Mouse (Mus musculus): ENCODE data around the gene Ctdnep1. TPM values are rescaled to one million over a fixed set of nuclear protein-coding genes. Genes with fewer than 3 reads are reported as not detected.

Ctdnep1 gene
- 151 and 407 TPM in 2 replicates for polyA plus RNA-seq (2012; ENCODE audit: low replicate concordance)

DNA sequence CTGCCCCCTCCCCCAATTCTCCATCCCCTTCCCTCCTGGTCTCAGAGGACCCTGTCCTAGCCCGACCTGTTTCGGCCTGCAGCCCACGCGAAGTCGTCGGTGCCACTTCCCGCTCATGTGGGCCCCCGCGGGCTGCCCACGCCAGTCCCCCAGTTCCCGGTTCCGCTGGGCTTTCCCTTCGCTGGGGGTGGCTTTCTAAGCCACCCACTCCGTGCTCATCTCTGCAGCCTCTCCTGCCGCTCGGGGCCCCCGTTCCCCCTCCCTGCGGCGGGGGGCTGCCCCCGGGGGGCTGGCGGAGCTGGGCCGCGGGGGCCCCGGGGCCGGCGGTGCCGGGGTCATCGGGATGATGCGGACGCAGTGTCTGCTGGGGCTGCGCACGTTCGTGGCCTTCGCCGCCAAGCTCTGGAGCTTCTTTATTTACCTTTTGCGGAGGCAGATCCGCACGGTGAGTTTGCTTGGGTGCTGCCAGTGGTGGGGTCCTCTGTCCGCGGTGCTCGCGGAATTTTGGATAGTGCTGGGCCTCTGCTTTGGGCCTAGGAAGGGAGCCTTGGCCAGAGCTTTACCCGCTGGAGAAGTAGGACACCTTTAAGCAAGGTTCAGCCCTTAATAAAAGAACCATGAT, at the start of gene Ctdnep1:
Ctdnep1 (plus strand) TSS at position 16 of the 622 bp plus-strand sequence.

DNA sequence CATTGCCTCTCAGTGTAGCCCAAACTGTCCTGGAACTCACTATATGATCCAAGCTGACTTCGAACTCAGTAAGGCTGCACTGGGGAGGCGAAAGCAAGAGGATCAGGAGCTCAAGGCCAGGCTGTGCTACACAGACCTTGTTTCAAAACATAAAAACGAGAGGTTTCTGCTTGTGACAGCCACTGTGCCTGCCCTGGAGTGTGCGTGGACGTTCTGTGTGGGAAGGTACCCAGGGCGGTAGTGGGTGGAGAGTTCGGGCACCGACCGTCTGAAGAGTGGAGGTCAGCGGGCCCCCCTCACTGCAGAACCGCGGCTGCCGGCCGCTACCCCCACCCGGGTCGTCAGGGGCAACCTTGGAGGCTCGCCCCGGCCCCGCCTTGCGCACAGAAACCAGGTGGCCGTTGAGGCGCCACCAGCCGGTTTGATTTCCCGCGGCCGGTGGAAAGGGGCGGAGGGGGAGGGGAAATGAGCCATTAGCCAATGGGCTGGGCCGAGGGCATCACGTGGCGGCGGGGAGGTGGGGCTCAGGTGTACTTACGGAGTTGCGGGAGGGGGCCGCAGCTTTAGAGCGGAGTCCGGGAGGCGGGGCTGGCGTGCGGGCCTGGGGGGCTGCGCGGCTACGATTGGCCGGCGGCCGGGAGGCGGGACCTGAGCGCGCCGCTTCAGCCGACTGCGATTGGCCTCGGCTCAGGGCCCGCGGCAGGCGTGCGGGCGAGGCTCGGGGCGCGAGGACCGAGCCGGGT, 45.6 kb upstream of the Ctdnep1 start, which contains the start of gene Ybx2:
Ybx2 (plus strand) TSS at position 660 of the 743 bp plus-strand sequence.

DNA sequence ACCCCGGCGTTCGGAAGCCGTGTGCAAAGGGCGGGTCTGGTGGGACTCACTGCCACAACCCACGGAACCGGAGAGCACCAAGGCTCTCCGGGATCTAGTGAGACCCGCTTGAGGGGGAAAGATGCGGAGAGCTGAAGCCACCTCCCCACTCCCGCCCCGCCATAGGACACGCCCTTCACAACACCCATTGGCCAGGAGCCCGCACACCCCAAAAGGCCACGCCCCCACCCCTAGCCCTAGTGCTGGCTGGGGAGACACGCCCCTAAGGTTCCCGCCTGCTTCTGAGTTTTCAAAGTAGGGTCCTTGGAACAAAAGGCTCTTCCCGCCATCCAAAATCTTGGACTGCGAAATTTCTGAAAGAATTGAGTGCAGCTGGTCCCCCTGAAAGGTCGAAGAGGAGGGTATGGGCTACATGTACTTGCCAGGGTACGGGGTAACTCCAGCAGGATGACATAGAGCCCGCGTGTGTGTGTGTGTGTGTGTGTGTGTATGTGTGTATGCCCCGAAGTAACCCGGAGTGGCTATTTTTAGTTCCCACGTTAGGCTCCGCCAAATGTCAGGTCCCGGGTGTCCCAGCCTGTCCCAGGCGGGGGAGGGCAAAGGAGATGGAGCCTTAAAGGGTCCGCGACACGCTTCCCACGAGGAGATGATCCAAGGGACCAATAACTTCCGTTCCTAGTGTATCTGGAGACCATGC, 32.7 kb upstream of the Ctdnep1 start, which contains the start of gene Slc2a4:
Slc2a4 (minus strand) TSS at position 123 of the 697 bp plus-strand sequence.

DNA sequence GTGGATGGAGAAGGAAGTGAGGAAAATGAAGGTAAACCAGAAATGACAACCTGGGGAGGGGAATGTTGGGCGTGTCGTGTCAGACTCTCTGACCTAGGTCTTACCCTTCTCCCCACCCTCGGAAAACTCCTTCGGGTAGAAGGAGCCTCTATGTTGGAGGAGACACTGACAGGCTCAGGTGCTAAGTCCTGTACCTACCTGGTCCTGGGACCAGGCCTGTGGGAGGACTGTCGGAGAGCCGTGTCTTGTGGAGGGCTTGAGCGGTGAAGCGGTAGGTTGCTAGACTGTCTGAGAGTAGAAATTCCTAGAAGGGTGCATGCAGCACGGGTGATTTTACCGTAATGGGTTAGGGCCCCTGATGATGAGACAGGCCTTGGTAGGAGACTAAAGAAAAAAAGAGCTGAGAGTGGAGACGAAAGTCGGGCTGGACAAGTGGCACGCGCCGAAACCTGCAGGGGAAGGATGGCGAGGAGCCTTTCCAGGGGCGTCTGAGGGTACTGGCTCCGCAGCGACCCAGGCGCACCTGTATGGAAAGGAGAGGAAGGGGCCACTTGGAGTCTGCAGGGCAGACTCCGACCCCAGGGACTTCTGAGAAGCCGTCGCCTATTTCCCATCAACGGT, 16.2 kb upstream of the Ctdnep1 start, which contains the start of gene Cldn7:
Cldn7 (plus strand) TSS at position 130 of the 621 bp plus-strand sequence.

DNA sequence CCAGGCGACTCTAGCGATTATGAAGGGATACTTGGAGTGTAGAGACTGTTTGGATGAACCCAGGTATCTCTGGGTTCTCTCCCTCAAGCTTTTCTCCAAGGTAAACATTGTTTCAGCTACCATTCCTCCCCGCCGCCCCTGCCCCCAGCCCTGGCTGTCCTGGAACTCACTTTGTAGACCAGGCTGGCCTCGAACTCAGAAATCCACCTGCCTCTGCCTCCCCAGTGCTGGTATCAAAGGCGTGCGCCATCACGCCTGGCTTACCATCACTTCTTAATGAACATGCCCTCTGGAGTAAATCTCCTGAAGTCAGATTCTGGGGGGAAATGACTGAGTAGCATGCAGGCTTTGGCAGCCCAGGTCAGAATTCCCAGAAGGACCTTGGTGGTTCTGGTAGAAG, 1.3 kb downstream of the Ctdnep1 start, which contains the start of gene Elp5:
Elp5 (minus strand) TSS at position 293 of the 400 bp plus-strand sequence.

DNA sequence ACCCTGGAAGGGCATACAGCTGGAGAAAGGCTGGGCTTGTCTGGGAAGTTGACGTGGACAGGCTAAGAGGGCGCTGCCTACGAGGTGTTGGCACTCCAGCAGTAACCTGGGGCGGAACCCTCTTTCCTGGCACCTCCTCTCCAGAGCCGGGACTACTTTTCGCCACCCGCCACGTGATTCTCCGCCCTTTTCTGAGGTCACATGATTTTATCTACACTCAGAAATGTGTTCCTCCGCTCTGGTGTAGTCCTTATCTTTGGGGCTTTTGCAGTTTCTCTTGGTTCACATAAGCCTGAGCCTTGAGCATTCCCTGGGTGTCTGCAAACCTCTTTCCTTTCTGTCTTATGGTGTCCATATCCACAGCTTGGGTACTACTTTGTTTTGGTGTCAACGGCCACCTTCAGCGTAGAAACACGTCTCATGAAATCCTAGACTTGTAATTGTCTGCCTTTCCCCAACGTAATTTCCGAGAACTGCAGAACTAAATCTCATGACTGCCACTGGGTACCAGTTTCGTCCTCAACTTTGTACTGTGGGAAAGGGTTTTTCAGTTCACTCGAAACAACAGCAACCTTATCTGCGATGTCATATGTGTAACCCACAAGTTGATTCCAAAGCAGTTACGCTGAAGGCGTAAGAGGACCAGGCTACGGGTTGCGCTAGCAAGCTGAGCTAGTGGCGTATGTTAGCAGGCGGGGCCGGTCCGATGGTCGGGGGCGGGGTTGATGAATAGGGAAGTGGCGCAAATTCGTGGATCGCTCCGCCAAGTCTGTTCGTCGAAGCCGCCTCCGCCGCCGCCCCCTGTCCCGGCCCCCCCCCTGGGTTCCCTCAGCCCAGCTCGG, 10.1 kb downstream of the Ctdnep1 start, which contains the start of gene Gabarap:
Gabarap (plus strand) TSS at position 294 of the 842 bp plus-strand sequence.

DNA sequence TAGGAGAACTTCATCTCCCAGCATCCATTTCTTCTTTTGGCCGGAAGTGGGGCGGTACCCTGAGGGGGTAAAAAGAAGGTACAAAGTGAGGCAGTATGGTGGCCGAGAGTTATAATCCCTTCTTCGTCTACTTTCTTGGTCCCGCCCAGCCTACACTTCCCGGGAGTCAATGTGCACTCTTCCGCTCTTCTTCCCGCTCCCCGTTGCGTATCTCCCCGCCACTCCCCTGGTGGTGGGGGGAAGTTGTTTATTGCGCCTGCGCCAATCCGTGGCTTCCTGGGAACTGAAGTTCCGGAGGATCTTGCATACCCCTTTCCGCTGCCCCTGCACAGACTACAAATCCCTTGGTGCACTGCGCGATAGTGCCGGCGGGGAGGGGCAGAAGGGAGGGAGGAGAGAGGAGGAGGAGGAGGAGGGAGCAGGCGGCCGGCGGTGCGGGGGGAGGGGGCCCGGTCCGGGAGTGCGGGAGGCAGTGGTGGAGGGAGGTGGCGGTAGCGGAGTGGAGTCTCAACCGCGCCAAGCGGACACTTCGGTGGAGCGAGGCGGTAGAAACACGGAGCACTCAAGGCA, 14.5 kb downstream of the Ctdnep1 start, which contains the start of gene Phf23:
Phf23 (plus strand) TSS at position 387 of the 570 bp plus-strand sequence.

DNA sequence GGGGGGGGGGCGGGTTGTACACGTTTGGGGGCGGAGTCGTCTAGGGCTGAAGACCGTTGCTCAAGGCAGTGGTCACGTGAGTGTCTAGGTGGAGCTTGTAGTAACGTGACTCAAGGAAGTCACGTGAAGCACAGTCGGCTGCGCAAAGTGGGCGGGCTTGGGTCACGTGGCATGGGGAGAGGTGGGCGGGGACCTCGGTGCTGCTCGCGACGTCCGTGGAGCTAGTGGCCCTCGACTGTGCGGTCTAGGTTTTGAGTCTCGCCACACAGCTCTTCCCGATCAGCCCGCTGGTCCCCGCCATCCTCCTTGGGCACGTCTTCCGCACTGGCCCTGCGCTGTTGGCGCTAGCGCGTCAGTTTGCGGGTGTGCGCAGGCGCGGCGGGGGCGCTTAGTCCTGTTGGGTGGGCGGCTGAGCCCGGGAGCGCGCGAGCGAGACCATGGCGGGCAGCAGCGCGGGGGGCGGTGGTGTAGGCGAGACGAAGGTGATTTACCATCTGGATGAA, 19.5 kb downstream of the Ctdnep1 start, which contains the start of gene Dvl2:
Dvl2 (plus strand) TSS at position 200 of the 503 bp plus-strand sequence.

DNA sequence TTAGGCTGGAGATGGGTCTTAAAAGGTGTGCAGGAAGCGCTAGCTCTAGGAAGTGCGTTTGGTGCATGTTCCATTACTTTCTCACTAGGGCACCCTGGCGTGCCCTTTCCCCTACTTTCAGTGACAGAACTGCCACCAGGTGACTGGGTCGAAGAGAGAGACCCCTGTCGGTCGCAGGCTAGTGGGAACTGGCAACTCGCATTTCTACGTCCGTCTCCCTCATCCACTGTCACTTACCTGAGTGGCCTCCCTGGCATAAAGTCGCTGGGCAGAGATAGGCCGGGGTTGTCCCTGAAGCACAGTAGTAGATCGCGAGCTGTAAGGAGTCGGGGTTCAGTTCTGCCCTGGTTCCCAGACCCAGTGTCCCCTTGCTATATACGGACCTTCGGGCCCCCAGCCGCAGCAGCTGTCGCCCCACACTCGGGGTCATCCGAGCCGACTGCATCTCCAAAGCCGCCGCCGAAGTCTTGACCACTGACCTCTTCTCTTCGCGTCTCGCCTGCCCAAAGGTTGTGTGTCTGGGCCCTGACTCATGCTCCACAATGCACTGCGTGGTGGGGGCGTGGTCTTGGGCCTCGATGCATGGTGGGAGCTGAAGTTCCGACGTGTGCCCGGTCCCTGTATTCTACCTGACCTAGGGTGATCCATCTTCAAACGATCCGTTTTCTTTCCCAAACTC, 34.1 kb downstream of the Ctdnep1 start, which contains the start of gene Acadvl:
Acadvl (minus strand) TSS at position 532 of the 679 bp plus-strand sequence.

DNA sequence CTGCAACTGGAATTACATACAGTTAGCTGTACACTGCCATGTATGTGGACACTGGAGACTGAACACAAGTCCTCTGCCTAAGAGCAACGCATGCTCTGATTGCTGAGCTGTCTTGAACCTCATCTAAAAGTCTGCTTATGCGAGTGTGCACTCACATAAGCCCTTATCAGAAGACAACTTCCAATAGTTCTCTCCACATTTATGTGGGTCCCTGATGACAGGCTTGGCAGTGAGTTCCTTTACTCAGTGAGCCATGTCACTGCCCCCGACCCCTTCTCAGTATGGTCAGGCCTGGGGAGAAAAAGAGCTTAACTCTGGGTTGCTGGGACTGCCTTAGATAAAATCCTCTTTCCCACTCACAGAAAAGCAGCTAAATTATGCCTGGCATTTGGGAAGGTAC, 35.7 kb downstream of the Ctdnep1 start, which contains the start of gene Dlg4:
Dlg4 (plus strand) TSS at position 274 of the 400 bp plus-strand sequence.

Other genes starting within 250 kb of the Ctdnep1 start
- gene Polr2a, start 222.5 kb upstream of the Ctdnep1 start, polyA plus RNA-seq (2012; ENCODE audit: low replicate concordance), result 92.9 and 194 TPM in 2 replicates
- not detected in 2 replicates for gene Slc35g3, start 219.2 kb upstream of the Ctdnep1 start, polyA plus RNA-seq (2012; ENCODE audit: low replicate concordance)
- gene Zbtb4, start 215.2 kb upstream of the Ctdnep1 start, polyA plus RNA-seq (2012; ENCODE audit: low replicate concordance), result 38.9 and 47.4 TPM in 2 replicates
- gene Chrnb1, start 185.2 kb upstream of the Ctdnep1 start, polyA plus RNA-seq (2012; ENCODE audit: low replicate concordance), result 0.18 and 0.20 TPM in 2 replicates
- 0.07 and 0.47 TPM in 2 replicates for gene Fgf11, start 179.3 kb upstream of the Ctdnep1 start, polyA plus RNA-seq (2012; ENCODE audit: low replicate concordance)
- gene Tmem102, start 175.5 kb upstream of the Ctdnep1 start, polyA plus RNA-seq (2012; ENCODE audit: low replicate concordance), result not detected in 2 replicates
- gene Gm39566, start 165.9 kb upstream of the Ctdnep1 start, polyA plus RNA-seq (2012; ENCODE audit: low replicate concordance), result 0.07 TPM in 1 of 2 replicates, not detected in the other
- not detected in 2 replicates for gene Spem2, start 162.7 kb upstream of the Ctdnep1 start, polyA plus RNA-seq (2012; ENCODE audit: low replicate concordance)
- not detected in 2 replicates for gene Spem1, start 159.0 kb upstream of the Ctdnep1 start, polyA plus RNA-seq (2012; ENCODE audit: low replicate concordance)
- 3.7 and 5.0 TPM in 2 replicates for gene Nlgn2, start 143.4 kb upstream of the Ctdnep1 start, polyA plus RNA-seq (2012; ENCODE audit: low replicate concordance)
- 531 and 1,176 TPM in 2 replicates for gene Tmem256, start 142.6 kb upstream of the Ctdnep1 start, polyA plus RNA-seq (2012; ENCODE audit: low replicate concordance)
- gene Plscr3, start 134.8 kb upstream of the Ctdnep1 start, polyA plus RNA-seq (2012; ENCODE audit: low replicate concordance), result 64.9 and 78.2 TPM in 2 replicates
- gene Tnk1, start 122.4 kb upstream of the Ctdnep1 start, polyA plus RNA-seq (2012; ENCODE audit: low replicate concordance), result 2.0 and 2.3 TPM in 2 replicates
- gene Tmem95, start 103.1 kb upstream of the Ctdnep1 start, polyA plus RNA-seq (2012; ENCODE audit: low replicate concordance), result not detected in 2 replicates
- 1.4 and 2.2 TPM in 2 replicates for gene Kctd11, start 99.8 kb upstream of the Ctdnep1 start, polyA plus RNA-seq (2012; ENCODE audit: low replicate concordance)
- 28.9 and 53.7 TPM in 2 replicates for gene Acap1, start 85.6 kb upstream of the Ctdnep1 start, polyA plus RNA-seq (2012; ENCODE audit: low replicate concordance)
- 0.18 and 0.33 TPM in 2 replicates for gene 2810408A11Rik, start 80.2 kb upstream of the Ctdnep1 start, polyA plus RNA-seq (2012; ENCODE audit: low replicate concordance)
- gene Neurl4, start 80.1 kb upstream of the Ctdnep1 start, polyA plus RNA-seq (2012; ENCODE audit: low replicate concordance), result 131 and 182 TPM in 2 replicates
- 157 and 339 TPM in 2 replicates for gene Gps2, start 67.3 kb upstream of the Ctdnep1 start, polyA plus RNA-seq (2012; ENCODE audit: low replicate concordance)
- 1,855 and 2,103 TPM in 2 replicates for gene Eif5a, start 59.2 kb upstream of the Ctdnep1 start, polyA plus RNA-seq (2012; ENCODE audit: low replicate concordance)
- gene Ybx2, start 45.4 kb upstream of the Ctdnep1 start, polyA plus RNA-seq (2012; ENCODE audit: low replicate concordance), result 0.99 TPM in 1 of 2 replicates, not detected in the other
- 2.4 and 14.7 TPM in 2 replicates for gene Slc2a4, start 33.0 kb upstream of the Ctdnep1 start, polyA plus RNA-seq (2012; ENCODE audit: low replicate concordance)
- gene Cldn7, start 16.4 kb upstream of the Ctdnep1 start, polyA plus RNA-seq (2012; ENCODE audit: low replicate concordance), result 0.62 TPM in 1 of 2 replicates, not detected in the other
- gene Elp5, start 1.4 kb downstream of the Ctdnep1 start, polyA plus RNA-seq (2012; ENCODE audit: low replicate concordance), result 7.0 and 11.8 TPM in 2 replicates
- 126 and 157 TPM in 2 replicates for gene Gabarap, start 10.0 kb downstream of the Ctdnep1 start, polyA plus RNA-seq (2012; ENCODE audit: low replicate concordance)
- 43.8 and 51.3 TPM in 2 replicates for gene Phf23, start 14.6 kb downstream of the Ctdnep1 start, polyA plus RNA-seq (2012; ENCODE audit: low replicate concordance)
- 32.3 and 38.3 TPM in 2 replicates for gene Dvl2, start 19.4 kb downstream of the Ctdnep1 start, polyA plus RNA-seq (2012; ENCODE audit: low replicate concordance)
- gene Acadvl, start 34.3 kb downstream of the Ctdnep1 start, polyA plus RNA-seq (2012; ENCODE audit: low replicate concordance), result 24.5 and 26.3 TPM in 2 replicates
- gene Dlg4, start 35.8 kb downstream of the Ctdnep1 start, polyA plus RNA-seq (2012; ENCODE audit: low replicate concordance), result 4.8 and 5.4 TPM in 2 replicates
- gene Asgr1, start 72.9 kb downstream of the Ctdnep1 start, polyA plus RNA-seq (2012; ENCODE audit: low replicate concordance), result not detected in 2 replicates
- not detected in 2 replicates for gene Asgr2, start 111.5 kb downstream of the Ctdnep1 start, polyA plus RNA-seq (2012; ENCODE audit: low replicate concordance)
- not detected in 2 replicates for gene Mgl2, start 149.2 kb downstream of the Ctdnep1 start, polyA plus RNA-seq (2012; ENCODE audit: low replicate concordance)
- 1.8 TPM in 1 of 2 replicates, not detected in the other for gene Clec10a, start 175.0 kb downstream of the Ctdnep1 start, polyA plus RNA-seq (2012; ENCODE audit: low replicate concordance)
- gene Slc16a11, start 231.6 kb downstream of the Ctdnep1 start, polyA plus RNA-seq (2012; ENCODE audit: low replicate concordance), result 0.42 TPM in 1 of 2 replicates, not detected in the other
- gene Slc16a13, start 239.9 kb downstream of the Ctdnep1 start, polyA plus RNA-seq (2012; ENCODE audit: low replicate concordance), result 3.8 and 9.0 TPM in 2 replicates
- 1.2 and 1.5 TPM in 2 replicates for gene Bcl6b, start 248.6 kb downstream of the Ctdnep1 start, polyA plus RNA-seq (2012; ENCODE audit: low replicate concordance)